Mouse (Mus musculus) cortical plate, adult 2 months (tissue): ENCODE results near the gene Zfhx3.

Experiments
- CTCF ChIP-seq: fragments of 200-500 bp; IDR thresholded peaks from 2 replicates; pipeline ENCODE4 v1.5.1; 2011; ENCODE audit warnings: mild to moderate bottlenecking, control low read depth, low read length; ENCODE audit not compliant: insufficient read depth; ENCODE audit errors: extremely low read depth
- POLR2A ChIP-seq: fragments of 200-500 bp; IDR thresholded peaks from 2 replicates; pipeline ENCODE4 v1.6.1; 2011; ENCODE audit warnings: mild to moderate bottlenecking, low read length, control low read depth; ENCODE audit not compliant: insufficient read depth; ENCODE audit errors: extremely low read depth

DNA sequence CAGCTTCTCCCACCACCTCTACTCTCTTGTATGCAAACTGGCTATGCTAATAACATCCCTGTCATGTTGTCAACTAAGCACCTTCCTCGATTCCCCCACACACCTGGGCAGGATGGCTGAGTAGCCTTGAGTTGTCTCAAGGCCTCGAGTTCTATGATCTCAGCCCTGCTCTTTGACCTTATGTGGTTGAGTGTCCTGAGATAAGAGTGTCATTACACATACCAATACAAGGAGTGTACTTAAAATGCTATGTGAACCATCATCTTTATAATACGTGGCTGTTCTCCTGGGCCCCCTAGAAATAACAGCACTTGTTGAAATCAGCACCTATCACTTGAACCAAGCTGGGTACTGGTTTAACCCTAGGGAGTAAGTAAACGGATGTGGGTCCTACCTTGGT, 492.1 kb downstream of the Zfhx3 start:
- no peak for TF ChIP-seq CTCF
- TF ChIP-seq POLR2A: no peak
